Mouse (Mus musculus) heart, embryonic 12.5 days (tissue): ENCODE data around the gene 1700025C18Rik. TPM values are rescaled to one million over a fixed set of nuclear protein-coding genes. Genes with fewer than 3 reads are reported as not detected.

Experiments
- ATAC-seq: fragments of 200-750 bp; cut with Nextera tagmentation; 2 replicates; pipeline ENCODE4 v1.8.0; 2017; ENCODE audit warnings: moderate TSS enrichment, moderate library complexity; ENCODE audit not compliant: insufficient number of reproducible peaks, low FRiP score
- H3K27ac ChIP-seq: fragments of 300-500 bp; sonication (generic); 2 replicates; pipeline ENCODE4 v1.5.1; 2016; ENCODE audit warnings: mild to moderate bottlenecking, moderate library complexity; ENCODE audit not compliant: poor library complexity, severe bottlenecking
- H3K27me3 ChIP-seq: fragments of 300-500 bp; sonication (generic); replicated peaks from 2 replicates; pipeline ENCODE4 v1.6.1; 2016; ENCODE audit warnings: mild to moderate bottlenecking, moderate library complexity
- H3K36me3 ChIP-seq: fragments of 300-500 bp; sonication (generic); 2 replicates; pipeline ENCODE4 v1.6.1; 2016; ENCODE audit warnings: mild to moderate bottlenecking, moderate library complexity
- H3K4me1 ChIP-seq: fragments of 300-500 bp; sonication (generic); replicated peaks from 2 replicates; pipeline ENCODE4 v1.6.1; 2016; ENCODE audit warnings: mild to moderate bottlenecking
- H3K4me2 ChIP-seq: fragments of 300-500 bp; sonication (generic); 2 replicates; pipeline ENCODE4 v1.6.1; 2016; ENCODE audit warnings: mild to moderate bottlenecking, moderate library complexity
- H3K4me3 ChIP-seq: fragments of 300-500 bp; sonication (generic); 2 replicates; pipeline ENCODE4 v1.5.1; 2016; ENCODE audit warnings: mild to moderate bottlenecking
- H3K9ac ChIP-seq: fragments of 300-500 bp; sonication (generic); 2 replicates; pipeline ENCODE4 v1.6.1; 2016; ENCODE audit warnings: mild to moderate bottlenecking, moderate library complexity
- H3K9me3 ChIP-seq: fragments of 300-500 bp; sonication (generic); replicated peaks from 2 replicates; pipeline ENCODE4 v1.6.1; 2016; ENCODE audit warnings: mild to moderate bottlenecking, moderate library complexity
- WGBS: fragments of 180-500 bp; shearing (Covaris S2); methylation state at CpG from one replicate; pipeline ENCODE4 v1.1.7; 2016; 5-methylcytosine and 5-hydroxymethylcytosine counted together
- polyA plus RNA-seq: library from polyadenylated mRNA; unstranded; fragments of >200 nt; fragmentation: Nextera tagmentation; extraction: Ambion mirVana; gene quantifications from 2 replicates; pipeline ENCODE4 v1.2.1, GENCODE M21; 2016

1700025C18Rik gene
- polyA plus RNA-seq, 1 experiment from 2014 or later: not detected

DNA sequence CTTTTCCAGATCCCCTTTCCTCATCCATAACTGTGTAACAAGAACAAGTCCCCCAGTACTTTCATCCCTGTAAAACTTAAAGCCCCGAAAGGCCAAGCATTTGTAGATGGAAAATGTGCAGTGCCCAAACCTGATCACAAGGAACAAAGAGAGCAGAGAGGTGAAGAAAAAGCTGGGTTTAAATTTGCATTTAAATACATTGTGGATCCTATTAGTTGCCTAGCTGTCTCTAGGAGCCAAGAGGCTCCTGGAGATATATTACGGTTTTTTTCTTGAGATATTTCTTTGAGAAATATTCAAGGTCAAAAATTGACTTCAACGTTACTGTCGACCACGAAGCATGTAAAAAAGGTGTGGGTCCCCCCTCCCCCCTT, 55.5 kb downstream of the 1700025C18Rik start:
- Histone ChIP-seq H3K27ac (no peak overlapping the region), H3K9me3 (no peaks in the 10 kb centered on the region), H3K4me2 (peak overlapping the region; percentile 81), H3K4me1 (peaks cover 19% of the 10 kb centered on the region), H3K9ac (no peak overlapping the region), H3K36me3 (no peaks in the 10 kb centered on the region), H3K4me3 (peak overlapping the region; percentile 85), H3K27me3 (no peaks in the 10 kb centered on the region)
- WGBS: 46% methylated on average over 5 of the region's 5 CpGs
- no peak for ATAC-seq

- Histone ChIP-seq H3K4me1 (peaks cover 19% of the 10 kb centered on the region), H3K9me3 (no peaks in the 10 kb centered on the region), H3K27me3 (no peaks in the 10 kb centered on the region), H3K4me2 (peak within 1 kb of the TSS; percentile 81), H3K27ac (peak within 1 kb of the TSS; percentile 60), H3K36me3 (no peaks in the 10 kb centered on the region), H3K9ac (peak within 1 kb of the TSS; percentile 92), H3K4me3 (peak within 1 kb of the TSS; percentile 85)
- under 1% methylated on average over 111 of the region's 111 CpGs for WGBS
- ATAC-seq: peak; percentile 96
Measured at GRCm38 (mm10) chr2:165034131-165035057, 56.2 kb downstream of the 1700025C18Rik start, which contains the start of gene Ncoa5. TSS of gene Ncoa5 (minus strand) at chr2:165034867.

- peaks cover 24% of the 10 kb centered on the region for H3K4me1 ChIP-seq
- H3K9ac ChIP-seq: peak overlapping the region; percentile 92
- no peaks in the 10 kb centered on the region for H3K9me3 ChIP-seq
- no peak overlapping the region for H3K27ac ChIP-seq
- peak overlapping the region; percentile 85 for H3K4me3 ChIP-seq
- 43% methylated on average over 6 of the region's 6 CpGs for WGBS
- no peaks in the 10 kb centered on the region for H3K27me3 ChIP-seq
- no peak for ATAC-seq
- H3K36me3 ChIP-seq: no peaks in the 10 kb centered on the region
- peak overlapping the region; percentile 81 for H3K4me2 ChIP-seq
Measured at GRCm38 (mm10) chr2:165033306-165033705, 57.2 kb downstream of the 1700025C18Rik start.

DNA sequence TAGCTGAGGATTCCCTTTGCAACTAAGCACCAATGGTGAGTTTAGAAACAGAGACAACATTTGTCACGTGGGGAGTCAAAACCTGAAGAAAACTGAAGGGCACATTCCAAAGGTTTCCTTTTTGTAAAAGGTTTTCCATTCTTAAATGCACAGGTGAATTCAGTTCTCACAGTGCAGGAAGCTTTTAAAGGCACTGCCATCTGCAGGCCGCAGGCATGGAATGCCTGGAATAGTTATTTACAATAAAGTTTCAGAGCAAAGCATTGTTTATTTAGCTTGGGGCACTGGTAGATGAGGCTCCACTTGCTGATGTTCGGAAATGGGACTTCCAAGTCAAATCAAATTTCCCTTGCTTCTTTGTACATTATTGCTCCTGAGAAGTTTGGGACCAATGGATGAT, 58.0 kb downstream of the 1700025C18Rik start:
- Histone ChIP-seq H3K27me3 (no peaks in the 10 kb centered on the region), H3K9ac (no peak overlapping the region), H3K4me2 (no peak overlapping the region), H3K4me3 (no peak overlapping the region), H3K27ac (no peak overlapping the region), H3K36me3 (no peaks in the 10 kb centered on the region), H3K9me3 (no peaks in the 10 kb centered on the region), H3K4me1 (peaks cover 27% of the 10 kb centered on the region)
- 64% methylated on average over 3 of the region's 3 CpGs for WGBS
- ATAC-seq: no peak

Other genes with a start within 250 kb of the 1700025C18Rik start
- 9.7 and 9.9 TPM in 2 replicates for gene Pltp, start 233.0 kb downstream of the 1700025C18Rik start, polyA plus RNA-seq
- gene Pcif1, start 211.4 kb downstream of the 1700025C18Rik start, polyA plus RNA-seq: 52.1 and 53.1 TPM in 2 replicates
- 11.4 and 12.2 TPM in 2 replicates for gene Zfp335, start 179.0 kb downstream of the 1700025C18Rik start, polyA plus RNA-seq
- 0.42 TPM in 2 replicates for gene Mmp9, start 150.0 kb downstream of the 1700025C18Rik start, polyA plus RNA-seq
- gene Slc12a5, start 129.9 kb downstream of the 1700025C18Rik start, polyA plus RNA-seq: 0.82 and 1.3 TPM in 2 replicates
- 50.6 and 55.8 TPM in 2 replicates for gene Ncoa5, start 55.9 kb downstream of the 1700025C18Rik start, polyA plus RNA-seq
- gene Cd40, start 35.1 kb downstream of the 1700025C18Rik start, polyA plus RNA-seq: 7.2 and 7.7 TPM in 2 replicates
- gene Cdh22, start 144.1 kb upstream of the 1700025C18Rik start, polyA plus RNA-seq: not detected in 2 replicates
- 39.7 and 40.6 TPM in 2 replicates for gene Slc35c2, start 197.1 kb upstream of the 1700025C18Rik start, polyA plus RNA-seq
- gene Elmo2, start 235.7 kb upstream of the 1700025C18Rik start, polyA plus RNA-seq: 47.1 TPM in 2 replicates